In the genomic region with DNA sequence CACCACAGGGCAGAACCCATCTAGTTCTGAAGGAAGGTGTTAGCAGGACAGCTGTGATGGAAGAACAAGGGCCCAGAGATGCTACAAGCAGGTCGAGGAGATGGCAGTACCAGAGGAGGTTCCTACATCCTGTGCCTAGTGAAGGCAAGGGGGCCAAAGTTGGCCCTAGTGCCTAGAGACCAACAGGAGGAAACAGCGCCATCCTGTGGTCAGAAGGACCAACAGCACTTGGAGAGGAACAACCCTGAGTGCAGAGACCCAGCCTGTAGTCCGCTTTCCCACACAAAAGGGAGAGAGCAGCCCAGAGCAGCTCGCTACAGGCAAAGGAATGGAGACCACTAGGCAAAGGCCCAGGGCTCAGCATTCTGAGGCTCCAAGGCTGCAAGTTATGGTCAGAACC, we compare ENCODE assay signal across 22 mouse cellular contexts. TPM values are rescaled to one million over a fixed set of nuclear protein-coding genes. Genes with fewer than 3 reads are reported as not detected.
DNase-seq lines count a peak whose midpoint lies in the region; ATAC-seq and TF ChIP-seq lines count a peak whose summit lies in the region.
"Had no signal": no experiment of that assay in that cellular context is flagged by ENCODE, and none has a peak within 500 bp of the region (broad histone marks: within the 10 kb centered on the region; RNA-seq: fewer than 3 reads in every experiment).

No protein-coding gene starts in this region.

- ATAC-seq in granulocyte monocyte progenitor cell, adult 5-6 weeks (replicated peaks; ENCODE audit: poor library complexity, severe bottlenecking): no peak
- ATAC-seq: inflammation-experienced regulatory T-cells, adult 6 months had no signal

- H3K4me3 ChIP-seq in cerebellum, adult 2 months (replicated peaks; ENCODE audit: insufficient read depth, low read depth, low read length): no peak overlapping the region
- H3K4me3 ChIP-seq in left cerebral cortex, adult 2 months: no peak overlapping the region
- no peak overlapping the region for H3K4me3 ChIP-seq in bone marrow, adult 2 months (replicated peaks; ENCODE audit: control insufficient read depth, low read depth, low read length)
- H3K4me3 ChIP-seq: embryonic facial prominence, embryonic 15.5 days; forebrain, embryonic 10.5 days; limb, embryonic 10.5 days; midbrain, embryonic 10.5 days had no signal

- no peak overlapping the region for H3K27ac ChIP-seq in cerebellum, adult 2 months (ENCODE audit: insufficient read depth, low read length)
- H3K27ac ChIP-seq in left cerebral cortex, adult 2 months: no peak overlapping the region
- no peak overlapping the region for H3K27ac ChIP-seq in bone marrow, adult 2 months (ENCODE audit: control insufficient read depth, insufficient read depth, low read depth, low read length, poor library complexity)
- H3K27ac ChIP-seq: embryonic facial prominence, embryonic 15.5 days; forebrain, embryonic 10.5 days; limb, embryonic 10.5 days; midbrain, embryonic 10.5 days had no signal

- no peak for TF ChIP-seq POLR2A in cerebellum, adult 2 months (IDR thresholded peaks at IDR 0.05; ENCODE audit: borderline replicate concordance, insufficient read depth, low read length)
- no peak for TF ChIP-seq POLR2A in bone marrow, adult 2 months (IDR thresholded peaks at IDR 0.05; ENCODE audit: borderline replicate concordance, control insufficient read depth, low read depth, low read length)

- TF ChIP-seq CTCF in cerebellum, adult 2 months (IDR thresholded peaks at IDR 0.05; ENCODE audit: borderline replicate concordance, insufficient read depth, low read depth, low read length): 0 out of 2 replicates have a peak, but pooled peaks have one; percentile 10
- peak; percentile 12 for TF ChIP-seq CTCF in left cerebral cortex, adult 2 months (IDR thresholded peaks at IDR 0.05)
- TF ChIP-seq CTCF in bone marrow, adult 2 months (IDR thresholded peaks at IDR 0.05; ENCODE audit: control insufficient read depth, insufficient read depth, low read length): peak; percentile 30; the same call in 1 of the 2 replicates

- 76% methylated on average over 4 of the region's 4 CpGs for WGBS in cerebellum, adult 2 months
- WGBS in bone marrow, adult 2 months: 57% methylated on average over 4 of the region's 4 CpGs

- H3K27me3 ChIP-seq in cerebellum, adult 2 months (ENCODE audit: control insufficient read depth, insufficient read depth, low read length): no peaks in the 10 kb centered on the region

- intact Hi-C loops in left cerebral cortex, adult 2 months (cut with DNase I): no loop called here
- intact Hi-C loops in left cerebral cortex, postnatal 14 days (cut with DNase I): no loop called here

- DNase-seq in cerebellum, adult 2 months: no peak
- DNase-seq in cerebellum, postnatal 36 days: no peak
- no peak for DNase-seq in left cerebral cortex, adult 2 months (ENCODE audit: extremely low spot score in 1 of 2, low spot score in 2 of 2)
- DNase-seq in left cerebral cortex, postnatal 14 days (ENCODE audit: low spot score in 2 of 2): no peak
- DNase-seq in A20 (ENCODE audit: low read depth, low spot score): peak; percentile 44
- DNase-seq in right cerebral cortex, postnatal 36 days (ENCODE audit: low spot score in 2 of 2): no peak
- DNase-seq: adrenal gland, postnatal 14 days; cerebellum, adult 9-10 months; embryo, embryonic 11 days; lung, postnatal 36 days; right cerebral cortex, postnatal 14 days; thymus, adult 18-20 months had no signal

- H3K4me1 ChIP-seq in cerebellum, adult 2 months (ENCODE audit: control insufficient read depth, insufficient read depth, low read length): no peaks in the 10 kb centered on the region
- H3K4me1 ChIP-seq in bone marrow, adult 2 months (ENCODE audit: control insufficient read depth, insufficient read depth, low read length): no peaks in the 10 kb centered on the region

RNA-seq across cellular contexts. Expression of gene Fbxo2, which starts 25.4 kb away (rescaled TPM):
- 138 and 172 TPM in 2 replicates for polyA plus RNA-seq in cerebellum, adult 2 months (2012; rRNA removed)
- 100 to 1,000 TPM; 101 to 107 TPM for total RNA-seq in left cerebral cortex, adult 2 months (2021)
- total RNA-seq in left cerebral cortex, postnatal 14 days (2021): 10 to 100 TPM; 45.6 to 55.4 TPM
- not detected in 2 replicates for polyA plus RNA-seq in bone marrow, adult 2 months (2011; ENCODE audit: insufficient read depth, insufficient read length, low replicate concordance, missing spikeins)
- not detected in 2 replicates for total RNA-seq in granulocyte monocyte progenitor cell, adult 5-6 weeks (2014; fragmentation: Nextera tagmentation)
- not detected in 2 replicates for total RNA-seq in granulocyte monocyte progenitor cell, adult 5-6 weeks (2017)
- total RNA-seq: hematopoietic stem cell, adult 5-6 weeks had no signal
- polyA plus RNA-seq: heart, embryonic 14.5 days; inflammation-experienced regulatory T-cells, adult 6 months; liver, embryonic 16.5 days had no signal

RNA-seq across cellular contexts. Expression of gene Fbxo44, which starts 25.5 kb away (rescaled TPM):
- polyA plus RNA-seq in cerebellum, adult 2 months (2012; rRNA removed): 226 and 240 TPM in 2 replicates
- total RNA-seq in left cerebral cortex, adult 2 months (2021): 100 to 1,000 TPM; 140 to 156 TPM
- total RNA-seq in left cerebral cortex, postnatal 14 days (2021): 100 to 1,000 TPM; 101 to 105 TPM
- 1.7 TPM in 1 of 2 replicates, not detected in the other for polyA plus RNA-seq in bone marrow, adult 2 months (2011; ENCODE audit: insufficient read depth, insufficient read length, low replicate concordance, missing spikeins)
- 2.0 and 2.8 TPM in 2 replicates for total RNA-seq in granulocyte monocyte progenitor cell, adult 5-6 weeks (2014; fragmentation: Nextera tagmentation)
- total RNA-seq in granulocyte monocyte progenitor cell, adult 5-6 weeks (2017): 0.26 and 2.1 TPM in 2 replicates

RNA-seq across cellular contexts. Expression of gene Fbxo6, which starts 33.9 kb away (rescaled TPM):
- polyA plus RNA-seq in cerebellum, adult 2 months (2012; rRNA removed): 34.0 and 38.7 TPM in 2 replicates
- total RNA-seq in left cerebral cortex, adult 2 months (2021): 10 to 100 TPM; 28.9 to 30.2 TPM
- total RNA-seq in left cerebral cortex, postnatal 14 days (2021): 10 to 100 TPM; 25.7 to 29.4 TPM
- 3.4 and 11.2 TPM in 2 replicates for polyA plus RNA-seq in bone marrow, adult 2 months (2011; ENCODE audit: insufficient read depth, insufficient read length, low replicate concordance, missing spikeins)
- total RNA-seq in granulocyte monocyte progenitor cell, adult 5-6 weeks (2014; fragmentation: Nextera tagmentation): 19.1 and 33.4 TPM in 2 replicates
- 5.6 and 13.8 TPM in 2 replicates for total RNA-seq in granulocyte monocyte progenitor cell, adult 5-6 weeks (2017)

RNA-seq across cellular contexts. Expression of gene Draxin, which starts 55.3 kb away (rescaled TPM):
- 0.30 and 0.33 TPM in 2 replicates for polyA plus RNA-seq in cerebellum, adult 2 months (2012; rRNA removed)
- under 1 TPM; 0.20 to 0.30 TPM for total RNA-seq in left cerebral cortex, adult 2 months (2021)
- 1 to 10 TPM in 1 of 2 experiments, under 1 TPM in 1; 0.46 to 1.2 TPM for total RNA-seq in left cerebral cortex, postnatal 14 days (2021)
- polyA plus RNA-seq in bone marrow, adult 2 months (2011; ENCODE audit: insufficient read depth, insufficient read length, low replicate concordance, missing spikeins): 1.7 and 5.6 TPM in 2 replicates
- not detected in 2 replicates for total RNA-seq in granulocyte monocyte progenitor cell, adult 5-6 weeks (2014; fragmentation: Nextera tagmentation)
- total RNA-seq in granulocyte monocyte progenitor cell, adult 5-6 weeks (2017): 0.05 TPM in 1 of 2 replicates, not detected in the other
- total RNA-seq: hematopoietic stem cell, adult 5-6 weeks had no signal
- polyA plus RNA-seq: heart, embryonic 14.5 days; inflammation-experienced regulatory T-cells, adult 6 months had no signal

RNA-seq across cellular contexts. Expression of gene Mad2l2, which starts 55.6 kb away (rescaled TPM):
- 31.8 and 36.0 TPM in 2 replicates for polyA plus RNA-seq in cerebellum, adult 2 months (2012; rRNA removed)
- total RNA-seq in left cerebral cortex, adult 2 months (2021): 10 to 100 TPM; 14.2 to 16.1 TPM
- total RNA-seq in left cerebral cortex, postnatal 14 days (2021): 10 to 100 TPM; 10.1 to 16.2 TPM
- polyA plus RNA-seq in bone marrow, adult 2 months (2011; ENCODE audit: insufficient read depth, insufficient read length, low replicate concordance, missing spikeins): 7.4 and 13.9 TPM in 2 replicates
- 27.7 and 36.6 TPM in 2 replicates for total RNA-seq in granulocyte monocyte progenitor cell, adult 5-6 weeks (2014; fragmentation: Nextera tagmentation)
- 4.3 and 10.0 TPM in 2 replicates for total RNA-seq in granulocyte monocyte progenitor cell, adult 5-6 weeks (2017)

Comparison
In these comparisons a context has a peak if more than half of its experiments do, and no peak if none do; other contexts are left out.
1. RNA of gene Fbxo2, which starts 25.4 kb away (total RNA-seq): 101 to 107 TPM in left cerebral cortex, adult 2 months and 45.6 to 55.4 TPM in left cerebral cortex, postnatal 14 days; not detected in granulocyte monocyte progenitor cell, adult 5-6 weeks; every median in the first group is over 10 times any median in the second.
2. RNA of gene Fbxo44, which starts 25.5 kb away (total RNA-seq): 140 to 156 TPM in left cerebral cortex, adult 2 months and 101 to 105 TPM in left cerebral cortex, postnatal 14 days; 0.26 to 2.8 TPM in granulocyte monocyte progenitor cell, adult 5-6 weeks; every median in the first group is over 10 times any median in the second.
3. Peak in every context shown above with its lines, with median percentiles within 50 percentile points of each other: CTCF ChIP-seq.